Mouse (Mus musculus): Measurements from ENCODE around the gene Apol7c. TPM values are rescaled to one million over a fixed set of nuclear protein-coding genes. Genes with fewer than 3 reads are reported as not detected.
"Not testable (repeated sequence)": the region's sequence is repeated elsewhere in the genome, so short reads cannot be mapped to it uniquely, and the experiment has no call there.

The Apol7c gene
- polyA plus RNA-seq (2015; fragmentation: Nextera tagmentation; extraction: Ambion mirVana): 0.11 and 0.14 TPM in 2 replicates

DNA sequence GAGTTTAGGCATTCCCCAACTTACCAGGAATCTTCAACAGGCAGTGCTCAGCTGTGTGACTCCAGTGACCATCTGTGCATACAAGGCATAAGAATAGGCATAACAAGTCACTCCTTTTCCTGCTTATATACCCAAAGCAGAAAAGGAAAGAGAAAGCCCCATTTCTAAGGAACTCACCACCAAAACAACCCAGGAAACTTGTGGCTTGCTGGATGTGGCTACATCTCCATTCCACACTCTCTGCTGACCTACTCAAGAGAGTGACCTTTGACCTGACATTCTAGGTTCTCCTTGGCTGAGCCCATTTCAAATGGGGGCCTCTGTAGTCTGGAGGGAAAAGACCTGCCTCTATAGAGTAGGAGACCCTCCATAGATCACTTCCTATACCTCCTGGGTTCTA, at the start of gene Apol7c:
Gene Apol7c (minus strand): TSS at position 101 of the 400 bp plus-strand sequence.
- no peak for ATAC-seq
- no peaks in the 10 kb centered on the region for H3K4me1 ChIP-seq (ENCODE audit: insufficient read depth, low read depth, low read length)
- no peaks in the 10 kb centered on the region for H3K36me3 ChIP-seq (ENCODE audit: insufficient read depth, low read length)

DNA sequence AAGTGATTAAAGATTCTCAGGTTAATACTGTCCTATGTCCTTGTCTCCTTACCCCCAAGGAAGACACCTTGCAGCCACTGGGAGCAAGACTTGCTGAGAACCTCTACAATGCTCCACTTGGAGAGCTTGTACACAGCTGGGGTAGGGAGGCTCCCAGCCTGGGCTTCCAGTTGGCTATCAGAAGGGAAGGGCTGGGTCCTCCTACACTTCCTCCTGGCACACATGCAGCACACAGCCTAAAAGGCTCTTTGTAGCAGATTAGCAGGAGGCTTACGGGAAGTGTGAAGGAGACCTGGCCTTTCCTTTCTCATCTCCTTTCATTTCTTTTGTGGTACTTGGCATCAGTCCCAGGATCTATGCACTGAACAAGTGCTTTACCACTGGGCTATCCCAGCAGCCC, 48.6 kb upstream of the Apol7c start:
- 15% methylated on average over 1 of the region's 1 CpGs for WGBS
- no peaks in the 10 kb centered on the region for H3K36me3 ChIP-seq (ENCODE audit: insufficient read depth, low read length)

More for the DNA sequence above, at the start of gene Apol7c:
- TF ChIP-seq EP300 (IDR thresholded peaks at IDR 0.05): no peak
- TF ChIP-seq CTCF (IDR thresholded peaks at IDR 0.05): no peak
- no peak for DNase-seq (ENCODE audit: low spot score)
- Histone ChIP-seq H3K9ac (replicated peaks; ENCODE audit: low read depth) (no peak within 1 kb of the TSS), H3K4me2 (replicated peaks; ENCODE audit: low read depth, low read length) (no peak within 1 kb of the TSS), H3K4me3 (ENCODE audit: low read depth, low read length) (no peak within 1 kb of the TSS), H3K9me3 (ENCODE audit: low read length) (no peaks in the 10 kb centered on the region), H3K27ac (ENCODE audit: low read length) (no peak within 1 kb of the TSS), H3K27me3 (replicated peaks; ENCODE audit: insufficient read depth, low read length) (no peaks in the 10 kb centered on the region)

DNA sequence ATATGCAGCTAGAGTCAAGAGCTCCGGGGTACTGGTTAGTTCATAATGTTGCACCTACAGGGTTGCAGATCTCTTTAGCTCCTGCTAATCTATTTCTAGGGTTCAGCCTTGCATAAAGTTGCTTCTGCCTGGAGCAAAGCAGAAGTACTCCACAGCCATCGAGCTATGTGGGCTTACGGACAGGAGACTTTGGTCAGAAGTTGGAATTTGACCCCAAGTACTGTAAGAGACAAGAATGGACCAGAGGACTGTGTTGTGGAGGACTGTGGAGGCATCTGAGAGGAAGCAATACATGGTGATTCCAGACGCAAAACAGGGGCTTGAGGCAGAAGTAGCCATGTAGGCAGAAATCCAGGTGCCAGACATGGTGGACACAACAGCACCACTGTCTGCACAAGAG, 46.2 kb upstream of the Apol7c start:
- H3K36me3 ChIP-seq (ENCODE audit: insufficient read depth, low read length): no peaks in the 10 kb centered on the region
- ATAC-seq (no peak), DNase-seq (ENCODE audit: low spot score) (no peak)
- H3K9me3 ChIP-seq (ENCODE audit: low read length): no peaks in the 10 kb centered on the region
- no peak for TF ChIP-seq CTCF (IDR thresholded peaks at IDR 0.05)
- no peak for TF ChIP-seq EP300 (IDR thresholded peaks at IDR 0.05)
- H3K27ac ChIP-seq (ENCODE audit: low read length): no peak overlapping the region
- 88% methylated on average over 4 of the region's 4 CpGs for WGBS
- H3K27me3 ChIP-seq (replicated peaks; ENCODE audit: insufficient read depth, low read length): no peaks in the 10 kb centered on the region
- H3K4me1 ChIP-seq (ENCODE audit: insufficient read depth, low read depth, low read length): no peaks in the 10 kb centered on the region
- no peak overlapping the region for H3K4me3 ChIP-seq (ENCODE audit: low read depth, low read length)
- no peak overlapping the region for H3K9ac ChIP-seq (replicated peaks; ENCODE audit: low read depth)
- no peak overlapping the region for H3K4me2 ChIP-seq (replicated peaks; ENCODE audit: low read depth, low read length)

More for the DNA sequence above, 48.6 kb upstream of the Apol7c start:
- TF ChIP-seq CTCF (IDR thresholded peaks at IDR 0.05) (no peak), EP300 (IDR thresholded peaks at IDR 0.05) (peak; percentile 66)
- H3K9me3 ChIP-seq (ENCODE audit: low read length): no peaks in the 10 kb centered on the region
- ATAC-seq (peak; percentile 91), DNase-seq (ENCODE audit: low spot score) (peak; percentile 72)
- no peak overlapping the region for H3K4me2 ChIP-seq (replicated peaks; ENCODE audit: low read depth, low read length)
- H3K27ac ChIP-seq (ENCODE audit: low read length): no peak overlapping the region
- no peaks in the 10 kb centered on the region for H3K27me3 ChIP-seq (replicated peaks; ENCODE audit: insufficient read depth, low read length)
- no peak overlapping the region for H3K4me3 ChIP-seq (ENCODE audit: low read depth, low read length)
- H3K9ac ChIP-seq (replicated peaks; ENCODE audit: low read depth): no peak overlapping the region
- no peaks in the 10 kb centered on the region for H3K4me1 ChIP-seq (ENCODE audit: insufficient read depth, low read depth, low read length)

DNA sequence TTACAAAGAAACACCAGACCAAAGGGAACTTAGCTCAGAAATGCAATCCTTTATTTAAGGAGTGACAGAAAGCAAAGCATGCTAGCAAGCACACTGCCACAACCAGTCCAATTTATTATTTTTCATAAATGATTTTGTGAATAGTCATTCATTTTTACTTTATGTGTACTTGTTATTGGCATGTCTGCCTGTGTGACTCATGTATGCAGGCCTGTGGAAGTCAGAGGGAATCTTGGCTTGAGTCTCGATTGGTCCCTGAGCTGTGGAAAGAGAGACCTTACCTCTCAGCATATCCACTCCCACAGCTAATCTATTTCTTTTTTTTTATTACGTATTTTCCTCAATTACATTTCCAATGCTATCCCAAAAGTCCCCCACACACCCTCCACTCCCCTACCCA, 45.7 kb upstream of the Apol7c start:
- H3K36me3 ChIP-seq (ENCODE audit: insufficient read depth, low read length): no peaks in the 10 kb centered on the region
- no peak for DNase-seq (ENCODE audit: low spot score)
- 92% methylated on average over 2 of the region's 2 CpGs for WGBS
- TF ChIP-seq CTCF (IDR thresholded peaks at IDR 0.05) (no peak), EP300 (IDR thresholded peaks at IDR 0.05) (no peak)
- no peak overlapping the region for H3K9ac ChIP-seq (replicated peaks; ENCODE audit: low read depth)
- no peaks in the 10 kb centered on the region for H3K4me1 ChIP-seq (ENCODE audit: insufficient read depth, low read depth, low read length)
- H3K9me3 ChIP-seq (ENCODE audit: low read length): no peaks in the 10 kb centered on the region
- no peak overlapping the region for H3K4me2 ChIP-seq (replicated peaks; ENCODE audit: low read depth, low read length)
- no peak overlapping the region for H3K4me3 ChIP-seq (ENCODE audit: low read depth, low read length)
- ATAC-seq: no peak
- H3K27me3 ChIP-seq (replicated peaks; ENCODE audit: insufficient read depth, low read length): no peaks in the 10 kb centered on the region
- no peak overlapping the region for H3K27ac ChIP-seq (ENCODE audit: low read length)

DNA sequence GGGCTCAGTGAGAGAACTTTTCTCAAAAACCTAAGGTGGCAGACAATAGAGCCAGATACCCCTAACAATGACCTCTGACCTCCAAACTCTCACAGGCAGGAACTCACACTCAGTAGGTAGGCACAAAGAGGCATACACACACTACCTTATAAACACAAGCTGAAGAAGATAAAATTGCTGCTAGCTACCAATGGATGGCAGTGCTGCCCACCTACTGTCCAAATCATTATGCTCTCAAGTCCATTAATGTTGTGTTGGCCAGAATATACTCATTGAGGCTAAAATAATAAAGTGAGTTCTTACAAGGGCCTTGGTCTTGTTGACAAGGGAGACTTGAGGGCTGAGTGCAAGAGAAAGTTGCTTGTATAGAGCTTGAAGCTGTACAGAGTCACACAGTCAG, 30.1 kb upstream of the Apol7c start:
- no peak overlapping the region for H3K4me2 ChIP-seq (replicated peaks; ENCODE audit: low read depth, low read length)
- H3K4me3 ChIP-seq (ENCODE audit: low read depth, low read length): no peak overlapping the region
- H3K9ac ChIP-seq (replicated peaks; ENCODE audit: low read depth): no peak overlapping the region
- H3K9me3 ChIP-seq (ENCODE audit: low read length): no peaks in the 10 kb centered on the region
- DNase-seq (ENCODE audit: low spot score): peak; percentile 5
- no peak overlapping the region for H3K27ac ChIP-seq (ENCODE audit: low read length)
- TF ChIP-seq EP300 (IDR thresholded peaks at IDR 0.05) (no peak), CTCF (IDR thresholded peaks at IDR 0.05) (peak; percentile 49)
- no peaks in the 10 kb centered on the region for H3K27me3 ChIP-seq (replicated peaks; ENCODE audit: insufficient read depth, low read length)
- no peak for ATAC-seq
- H3K36me3 ChIP-seq (ENCODE audit: insufficient read depth, low read length): no peaks in the 10 kb centered on the region
- H3K4me1 ChIP-seq (ENCODE audit: insufficient read depth, low read depth, low read length): no peaks in the 10 kb centered on the region

DNA sequence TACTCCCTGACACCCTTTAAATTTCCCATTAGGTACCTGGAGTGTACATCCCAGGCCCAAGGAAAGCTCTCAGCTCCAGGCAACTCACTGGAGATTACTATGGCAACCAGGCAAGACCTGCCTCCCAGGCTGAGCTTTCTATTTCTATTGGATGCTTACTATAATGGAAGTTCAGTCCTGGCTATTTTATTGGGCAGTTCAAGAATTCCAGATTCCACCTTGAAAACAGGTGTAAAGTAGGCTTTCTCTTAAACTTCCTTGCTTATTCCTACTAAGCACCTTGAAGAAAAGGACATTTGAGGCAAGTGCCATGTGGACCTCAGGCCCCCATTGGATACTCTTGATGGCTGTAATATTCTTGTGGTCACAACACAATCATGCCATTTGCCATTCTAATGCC, 28.7 kb upstream of the Apol7c start, which contains the start of gene 1700025B11Rik:
Gene 1700025B11Rik (minus strand): TSS at position 101 of the 400 bp plus-strand sequence.
- H3K4me3 ChIP-seq (ENCODE audit: low read depth, low read length): no peak within 1 kb of the TSS
- no peaks in the 10 kb centered on the region for H3K9me3 ChIP-seq (ENCODE audit: low read length)
- DNase-seq (ENCODE audit: low spot score) (no peak), ATAC-seq (no peak)
- TF ChIP-seq CTCF (IDR thresholded peaks at IDR 0.05) (no peak), EP300 (IDR thresholded peaks at IDR 0.05) (no peak)
- no peak within 1 kb of the TSS for H3K9ac ChIP-seq (replicated peaks; ENCODE audit: low read depth)
- no peak within 1 kb of the TSS for H3K27ac ChIP-seq (ENCODE audit: low read length)
- H3K36me3 ChIP-seq (ENCODE audit: insufficient read depth, low read length): no peaks in the 10 kb centered on the region
- H3K4me1 ChIP-seq (ENCODE audit: insufficient read depth, low read depth, low read length): no peaks in the 10 kb centered on the region
- no peak within 1 kb of the TSS for H3K4me2 ChIP-seq (replicated peaks; ENCODE audit: low read depth, low read length)
- H3K27me3 ChIP-seq (replicated peaks; ENCODE audit: insufficient read depth, low read length): no peaks in the 10 kb centered on the region

DNA sequence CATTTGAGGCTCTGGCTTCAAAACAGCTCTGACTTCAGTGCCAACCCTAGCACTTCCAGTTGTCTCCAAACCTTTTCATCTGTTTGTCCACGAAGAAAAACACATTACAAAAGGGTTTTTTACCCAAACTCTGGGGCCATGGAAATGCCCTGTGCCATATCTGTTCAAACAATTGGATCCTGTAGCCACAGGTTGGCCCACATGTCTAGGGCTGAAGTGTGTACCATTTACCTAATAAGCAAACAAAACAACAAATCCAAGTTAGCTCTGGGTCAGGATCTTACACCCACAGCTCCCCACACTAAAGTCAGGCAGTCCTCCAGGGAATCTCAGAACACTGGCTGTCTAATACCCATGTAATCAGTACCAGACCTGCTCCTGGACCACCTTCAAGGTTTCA, 6.1 kb upstream of the Apol7c start:
- H3K4me1 ChIP-seq (ENCODE audit: insufficient read depth, low read depth, low read length); H3K9me3 ChIP-seq (ENCODE audit: low read length); ATAC-seq; H3K36me3 ChIP-seq (ENCODE audit: insufficient read depth, low read length); H3K4me2 ChIP-seq (replicated peaks; ENCODE audit: low read depth, low read length); H3K27ac ChIP-seq (ENCODE audit: low read length); DNase-seq (ENCODE audit: low spot score); H3K4me3 ChIP-seq (ENCODE audit: low read depth, low read length); H3K9ac ChIP-seq (replicated peaks; ENCODE audit: low read depth); H3K27me3 ChIP-seq (replicated peaks; ENCODE audit: insufficient read depth, low read length): not testable (repeated sequence)
- 15% methylated on average over 1 of the region's 1 CpGs for WGBS

Measured in lung, postnatal 0 days (tissue).